Mouse (Mus musculus) heart, embryonic 11.5 days (tissue): ENCODE results near the gene Mgat5. TPM values are rescaled to one million over a fixed set of nuclear protein-coding genes. Genes with fewer than 3 reads are reported as not detected.

Experiments
- ATAC-seq: fragments of 200-750 bp; cut with Nextera tagmentation; replicated peaks from 2 replicates; pipeline ENCODE4 v1.8.0; 2017; ENCODE audit warnings: moderate library complexity; ENCODE audit not compliant: insufficient number of reproducible peaks, low FRiP score, low TSS enrichment
- H3K27ac ChIP-seq: fragments of 300-500 bp; sonication (generic); 2 replicates; pipeline ENCODE4 v1.5.1; 2014; ENCODE audit warnings: mild to moderate bottlenecking, low read depth, low read length
- H3K27me3 ChIP-seq: fragments of 300-500 bp; sonication (generic); 2 replicates; pipeline ENCODE4 v1.6.1; 2014; ENCODE audit warnings: mild to moderate bottlenecking, low read length, mixed read lengths; ENCODE audit not compliant: control insufficient read depth, insufficient read depth
- H3K36me3 ChIP-seq: fragments of 300-500 bp; sonication (generic); 2 replicates; pipeline ENCODE4 v1.6.1; 2014; ENCODE audit warnings: mild to moderate bottlenecking, low read length, moderate library complexity, mixed read lengths; ENCODE audit not compliant: control insufficient read depth, insufficient read depth
- H3K4me1 ChIP-seq: fragments of 300-500 bp; sonication (generic); 2 replicates; pipeline ENCODE4 v1.6.1; 2014; ENCODE audit warnings: low read length; ENCODE audit not compliant: control insufficient read depth, insufficient read depth
- H3K4me2 ChIP-seq: fragments of 300-500 bp; sonication (generic); 2 replicates; pipeline ENCODE4 v1.6.1; 2014; ENCODE audit warnings: mild to moderate bottlenecking, moderate library complexity
- H3K4me3 ChIP-seq: fragments of 300-500 bp; sonication (generic); 2 replicates; pipeline ENCODE4 v1.5.1; 2014; ENCODE audit warnings: low read depth, low read length
- H3K9ac ChIP-seq: fragments of 300-500 bp; sonication (generic); 2 replicates; pipeline ENCODE4 v1.6.1; 2014; ENCODE audit warnings: mild to moderate bottlenecking, low read depth, low read length, moderate library complexity
- H3K9me3 ChIP-seq: fragments of 300-500 bp; sonication (generic); replicated peaks from 2 replicates; pipeline ENCODE4 v1.6.1; 2016; ENCODE audit warnings: low read length; ENCODE audit not compliant: control insufficient read depth
- WGBS: fragments of 180-500 bp; shearing (Covaris S2); extraction: QIAGEN DNeasy Blood & Tissue Kit; methylation state at CpG from one replicate; pipeline ENCODE4 v1.1.7; 2014; ENCODE audit not compliant: insufficient replicate concordance; 5-methylcytosine and 5-hydroxymethylcytosine counted together
- polyA plus RNA-seq: library from polyadenylated mRNA; unstranded; fragments of >200 nt; fragmentation: Nextera tagmentation; extraction: Ambion mirVana; gene quantifications from 2 replicates; pipeline ENCODE4 v1.2.1, GENCODE M21; 2014

The Mgat5 gene
- polyA plus RNA-seq, 1 experiment from 2014 or later = 4.9 TPM

DNA sequence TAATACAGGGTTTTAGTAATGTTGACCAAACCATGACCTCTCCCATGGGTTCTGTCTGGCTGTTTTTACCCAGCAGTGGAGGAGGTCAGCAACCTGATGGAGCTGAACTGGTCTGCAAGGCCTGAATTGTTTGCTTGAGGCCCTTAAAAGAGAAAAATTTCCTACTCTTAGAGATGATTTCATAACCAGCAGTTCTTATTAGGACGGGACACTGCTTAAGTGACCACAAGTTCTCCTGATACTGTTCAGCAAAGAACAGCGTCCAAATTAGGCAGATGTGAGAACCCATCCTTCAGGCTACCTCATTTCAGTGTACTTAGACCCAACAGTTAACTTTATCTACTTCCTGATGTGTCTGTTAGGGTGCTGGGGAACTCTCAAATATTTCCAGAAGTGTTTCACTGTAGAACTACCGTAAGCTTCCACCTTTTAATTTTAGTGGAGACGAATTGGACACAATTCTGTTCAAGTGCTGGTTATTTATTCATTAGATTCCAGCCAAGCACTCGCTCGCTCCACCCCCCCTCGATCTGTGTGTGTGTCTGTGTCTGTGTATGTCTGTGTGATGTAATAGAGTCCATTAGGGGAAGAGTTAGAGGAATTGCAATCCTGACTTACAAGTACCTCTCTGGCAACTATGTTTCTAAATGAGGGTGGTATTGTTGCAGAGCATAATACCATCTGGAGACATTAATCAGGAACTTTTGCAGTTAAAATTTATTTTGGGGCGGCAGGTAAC lies 17.4 kb downstream of the Mgat5 start:
- 86% methylated on average over 8 of the region's 8 CpGs for WGBS
- Histone ChIP-seq H3K9ac (no peak overlapping the region), H3K4me3 (no peak overlapping the region), H3K27me3 (no peaks in the 10 kb centered on the region), H3K4me1 (peaks cover 8% of the 10 kb centered on the region), H3K36me3 (no peaks in the 10 kb centered on the region), H3K27ac (no peak overlapping the region), H3K4me2 (no peak overlapping the region), H3K9me3 (no peaks in the 10 kb centered on the region)
- no peak for ATAC-seq

- H3K9me3 ChIP-seq = no peaks in the 10 kb centered on the region
- no peak overlapping the region for H3K27ac ChIP-seq
- no peak overlapping the region for H3K4me3 ChIP-seq
- H3K9ac ChIP-seq = no peak overlapping the region
- no peaks in the 10 kb centered on the region; the same call in 1 of the 2 replicates for H3K4me1 ChIP-seq
- no peaks in the 10 kb centered on the region for H3K36me3 ChIP-seq
- H3K4me2 ChIP-seq = no peak overlapping the region
- 71% methylated on average over 5 of the region's 5 CpGs for WGBS
- H3K27me3 ChIP-seq = no peaks in the 10 kb centered on the region
- no peak for ATAC-seq
Observed at GRCm38 (mm10) chr1:127225060-127225459, 20.2 kb downstream of the Mgat5 start.

- no peaks in the 10 kb centered on the region for H3K36me3 ChIP-seq
- 91% methylated on average over 2 of the region's 2 CpGs for WGBS
- no peak overlapping the region for H3K4me2 ChIP-seq
- H3K9ac ChIP-seq = no peak overlapping the region
- H3K4me1 ChIP-seq = no peaks in the 10 kb centered on the region; the same call in 1 of the 2 replicates
- no peak overlapping the region for H3K4me3 ChIP-seq
- H3K27me3 ChIP-seq = no peaks in the 10 kb centered on the region
- no peak for ATAC-seq
- H3K9me3 ChIP-seq = no peaks in the 10 kb centered on the region
- H3K27ac ChIP-seq = no peak overlapping the region
Observed at GRCm38 (mm10) chr1:127229011-127229410, 24.2 kb downstream of the Mgat5 start.

- no peak for ATAC-seq
- WGBS = 42% methylated on average over 2 of the region's 2 CpGs
- Histone ChIP-seq H3K27ac (no peak overlapping the region), H3K9me3 (no peaks in the 10 kb centered on the region), H3K9ac (no peak overlapping the region), H3K4me3 (no peak overlapping the region), H3K4me1 (no peaks in the 10 kb centered on the region; the same call in 1 of the 2 replicates), H3K4me2 (no peak overlapping the region; the same call in 1 of the 2 replicates), H3K27me3 (no peaks in the 10 kb centered on the region), H3K36me3 (no peaks in the 10 kb centered on the region)
Observed at GRCm38 (mm10) chr1:127230468-127230867, 25.7 kb downstream of the Mgat5 start.

DNA sequence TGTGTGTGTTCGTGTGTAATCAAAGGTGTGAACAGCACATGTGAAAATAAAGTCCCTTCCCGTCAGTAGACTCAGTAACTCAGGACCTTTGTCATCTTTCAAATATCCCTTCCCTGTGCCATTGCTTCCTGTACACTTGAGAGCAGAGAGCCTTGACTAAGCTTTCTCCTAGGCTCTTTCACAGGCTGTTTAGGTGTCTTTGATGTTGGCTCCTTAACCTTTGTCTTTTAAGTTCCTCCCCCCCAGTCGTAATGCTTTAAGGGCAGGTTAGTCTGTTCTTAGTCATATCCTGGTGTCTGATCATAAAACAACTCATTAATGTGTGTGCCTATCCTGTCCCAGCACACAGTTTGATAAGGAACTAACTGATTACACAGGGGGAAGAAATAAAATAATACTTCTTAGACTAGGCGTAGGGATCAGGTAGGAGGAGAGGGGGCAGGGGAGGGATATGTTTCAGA lies 28.4 kb downstream of the Mgat5 start:
- 52% methylated on average over 4 of the region's 4 CpGs for WGBS
- H3K9ac ChIP-seq = no peak overlapping the region
- no peaks in the 10 kb centered on the region for H3K36me3 ChIP-seq
- no peaks in the 10 kb centered on the region for H3K27me3 ChIP-seq
- no peak for ATAC-seq
- no peak overlapping the region for H3K4me2 ChIP-seq
- H3K4me3 ChIP-seq = no peak overlapping the region
- no peaks in the 10 kb centered on the region for H3K9me3 ChIP-seq
- H3K27ac ChIP-seq = no peak overlapping the region
- H3K4me1 ChIP-seq = no peaks in the 10 kb centered on the region; the same call in 1 of the 2 replicates

GRCm38 (mm10) chr1:127235157-127235556 lies 30.3 kb downstream of the Mgat5 start:
- H3K4me3 ChIP-seq = no peak overlapping the region
- no peak overlapping the region for H3K9ac ChIP-seq
- no peak overlapping the region for H3K4me2 ChIP-seq
- H3K4me1 ChIP-seq = peaks cover 6% of the 10 kb centered on the region
- no peaks in the 10 kb centered on the region for H3K36me3 ChIP-seq
- no peaks in the 10 kb centered on the region for H3K27me3 ChIP-seq
- WGBS = 70% methylated on average over 4 of the region's 4 CpGs
- ATAC-seq = no peak
- H3K27ac ChIP-seq = no peak overlapping the region
- no peaks in the 10 kb centered on the region for H3K9me3 ChIP-seq

GRCm38 (mm10) chr1:127236396-127236795 lies 31.6 kb downstream of the Mgat5 start:
- Histone ChIP-seq H3K27ac (no peak overlapping the region), H3K9me3 (no peaks in the 10 kb centered on the region), H3K4me2 (no peak overlapping the region), H3K27me3 (no peaks in the 10 kb centered on the region), H3K36me3 (no peaks in the 10 kb centered on the region), H3K4me1 (peaks cover 6% of the 10 kb centered on the region), H3K9ac (no peak overlapping the region), H3K4me3 (no peak overlapping the region)
- ATAC-seq = no peak
- WGBS = 80% methylated on average over 8 of the region's 8 CpGs

- Histone ChIP-seq H3K9ac (0 out of 2 replicates have a peak overlapping the region, but pooled peaks have one; percentile 28), H3K9me3 (no peaks in the 10 kb centered on the region), H3K4me3 (no peak overlapping the region), H3K36me3 (no peaks in the 10 kb centered on the region), H3K27me3 (no peaks in the 10 kb centered on the region), H3K4me2 (no peak overlapping the region), H3K27ac (0 out of 2 replicates have a peak overlapping the region, but pooled peaks have one; percentile 29), H3K4me1 (peaks cover 8% of the 10 kb centered on the region)
- no peak for ATAC-seq
- WGBS = 51% methylated on average over 6 of the region's 6 CpGs
Observed at GRCm38 (mm10) chr1:127238871-127239314, 34.1 kb downstream of the Mgat5 start.

- Histone ChIP-seq H3K4me1 (peaks cover 11% of the 10 kb centered on the region), H3K36me3 (no peaks in the 10 kb centered on the region), H3K4me2 (no peak overlapping the region), H3K27ac (0 out of 2 replicates have a peak overlapping the region, but pooled peaks have one; percentile 50), H3K4me3 (no peak overlapping the region), H3K9me3 (no peaks in the 10 kb centered on the region), H3K27me3 (no peaks in the 10 kb centered on the region), H3K9ac (no peak overlapping the region)
- 42% methylated on average over 6 of the region's 6 CpGs for WGBS
- no peak for ATAC-seq
Observed at GRCm38 (mm10) chr1:127239914-127240313, 35.1 kb downstream of the Mgat5 start.
